Mouse (Mus musculus): ENCODE data around the gene Lrsam1. TPM values are rescaled to one million over a fixed set of nuclear protein-coding genes. Genes with fewer than 3 reads are reported as not detected.
A peak's percentile ranks its signal among the peaks of the same experiment; 100 is the strongest.

Lrsam1 gene
- total and polyA plus RNA-seq, 2 experiments from 2014 or later: 25.3 to 37.3 TPM

DNA sequence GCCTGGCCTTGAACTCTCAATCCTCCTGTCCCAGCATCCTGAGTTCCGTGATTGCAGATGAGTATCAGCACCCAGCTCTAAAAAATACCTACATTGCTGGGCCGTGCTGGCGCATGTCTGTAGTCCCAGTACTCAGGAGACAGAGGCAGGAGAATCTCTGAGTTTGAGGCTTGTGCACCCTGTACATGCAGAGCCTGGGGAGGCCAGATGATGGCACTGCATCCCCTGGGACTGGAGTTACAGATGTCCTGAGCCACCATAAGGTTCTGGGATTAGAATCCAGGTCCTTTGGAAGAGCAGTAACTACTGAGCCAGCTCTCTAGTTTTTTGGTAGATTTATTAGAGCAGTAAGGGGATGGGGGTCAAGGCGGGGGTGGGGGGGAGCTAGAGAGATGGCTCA is 20.9 kb downstream of the Lrsam1 start:
- Histone ChIP-seq H3K4me1 (ENCODE audit: insufficient read depth, low read length) (no peaks in the 10 kb centered on the region), H3K9me3 (ENCODE audit: low read length) (no peaks in the 10 kb centered on the region), H3K27ac (ENCODE audit: low read depth, low read length) (no peak overlapping the region), H3K4me3 (ENCODE audit: low read depth, low read length) (no peak overlapping the region), H3K27me3 (ENCODE audit: insufficient read depth, low read length) (no peaks in the 10 kb centered on the region), H3K9ac (replicated peaks; ENCODE audit: low read length, poor library complexity, severe bottlenecking) (no peak overlapping the region), H3K4me2 (ENCODE audit: low read depth, low read length, poor library complexity, severe bottlenecking) (no peak overlapping the region), H3K36me3 (ENCODE audit: insufficient read depth, low read length) (peaks cover 64% of the 10 kb centered on the region)
- WGBS: 93% methylated on average over 4 of the region's 4 CpGs
- DNase-seq (ENCODE audit: low spot score) (no peak), ATAC-seq (ENCODE audit: low FRiP score) (no peak)
- no peak; the same call in 1 of the 2 replicates for TF ChIP-seq CTCF (IDR thresholded peaks at IDR 0.05)

DNA sequence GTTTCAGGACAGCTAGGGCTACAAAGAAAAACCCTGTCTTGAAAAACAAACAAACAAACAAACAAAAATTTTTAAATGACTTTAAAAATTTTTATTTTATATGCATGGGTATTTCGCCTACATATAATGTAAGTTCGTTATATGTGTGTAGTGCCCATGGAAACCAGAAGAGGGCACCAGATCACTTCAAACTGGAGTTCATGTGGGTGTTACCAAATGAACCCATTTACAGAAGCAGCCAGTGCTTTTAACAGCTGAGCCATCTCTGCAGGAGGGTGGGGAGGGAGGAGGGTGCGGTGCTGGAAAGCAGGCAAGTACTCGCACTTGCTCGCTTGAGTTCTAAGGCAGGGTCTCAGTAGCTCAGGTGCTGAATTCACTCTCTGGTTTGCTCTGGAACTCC is 22.0 kb downstream of the Lrsam1 start:
- ATAC-seq (ENCODE audit: low FRiP score): no peak
- Histone ChIP-seq H3K4me3 (ENCODE audit: low read depth, low read length) (no peak overlapping the region), H3K27me3 (ENCODE audit: insufficient read depth, low read length) (no peaks in the 10 kb centered on the region), H3K4me2 (ENCODE audit: low read depth, low read length, poor library complexity, severe bottlenecking) (no peak overlapping the region), H3K9ac (replicated peaks; ENCODE audit: low read length, poor library complexity, severe bottlenecking) (no peak overlapping the region), H3K36me3 (ENCODE audit: insufficient read depth, low read length) (peaks cover 63% of the 10 kb centered on the region), H3K27ac (ENCODE audit: low read depth, low read length) (no peak overlapping the region), H3K9me3 (ENCODE audit: low read length) (no peaks in the 10 kb centered on the region), H3K4me1 (ENCODE audit: insufficient read depth, low read length) (no peaks in the 10 kb centered on the region)
- WGBS: 76% methylated on average over 5 of the region's 5 CpGs
- TF ChIP-seq CTCF (IDR thresholded peaks at IDR 0.05): peak; percentile 78
- DNase-seq (ENCODE audit: low spot score): peak; percentile 69

DNA sequence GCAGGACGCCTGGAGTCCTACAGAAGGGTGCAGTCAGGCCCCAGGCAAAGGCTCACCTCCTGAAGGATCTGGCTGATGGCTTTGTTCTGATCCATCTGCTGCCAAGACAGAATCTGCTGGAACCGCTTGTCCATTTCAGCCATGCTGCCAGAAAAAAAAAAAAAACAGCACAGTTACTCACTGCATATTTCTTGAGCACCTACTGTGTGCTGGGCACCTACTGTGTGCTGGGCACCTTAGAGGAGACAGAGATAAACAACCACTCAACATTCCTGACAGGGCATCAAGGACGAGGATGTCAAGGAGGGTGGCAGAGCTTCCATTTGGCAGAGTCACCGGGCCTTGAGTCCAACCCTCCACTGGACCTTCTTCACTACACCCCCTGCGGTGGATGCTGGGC is 22.7 kb downstream of the Lrsam1 start:
- no peak for TF ChIP-seq CTCF (IDR thresholded peaks at IDR 0.05)
- no peaks in the 10 kb centered on the region for H3K4me1 ChIP-seq (ENCODE audit: insufficient read depth, low read length)
- no peak overlapping the region for H3K4me3 ChIP-seq (ENCODE audit: low read depth, low read length)
- 89% methylated on average over 5 of the region's 5 CpGs for WGBS
- DNase-seq (ENCODE audit: low spot score) (no peak), ATAC-seq (ENCODE audit: low FRiP score) (no peak)
- no peak overlapping the region for H3K27ac ChIP-seq (ENCODE audit: low read depth, low read length)
- H3K27me3 ChIP-seq (ENCODE audit: insufficient read depth, low read length): no peaks in the 10 kb centered on the region
- no peak overlapping the region for H3K4me2 ChIP-seq (ENCODE audit: low read depth, low read length, poor library complexity, severe bottlenecking)
- no peaks in the 10 kb centered on the region for H3K9me3 ChIP-seq (ENCODE audit: low read length)
- H3K36me3 ChIP-seq (ENCODE audit: insufficient read depth, low read length): peaks cover 67% of the 10 kb centered on the region
- no peak overlapping the region for H3K9ac ChIP-seq (replicated peaks; ENCODE audit: low read length, poor library complexity, severe bottlenecking)

DNA sequence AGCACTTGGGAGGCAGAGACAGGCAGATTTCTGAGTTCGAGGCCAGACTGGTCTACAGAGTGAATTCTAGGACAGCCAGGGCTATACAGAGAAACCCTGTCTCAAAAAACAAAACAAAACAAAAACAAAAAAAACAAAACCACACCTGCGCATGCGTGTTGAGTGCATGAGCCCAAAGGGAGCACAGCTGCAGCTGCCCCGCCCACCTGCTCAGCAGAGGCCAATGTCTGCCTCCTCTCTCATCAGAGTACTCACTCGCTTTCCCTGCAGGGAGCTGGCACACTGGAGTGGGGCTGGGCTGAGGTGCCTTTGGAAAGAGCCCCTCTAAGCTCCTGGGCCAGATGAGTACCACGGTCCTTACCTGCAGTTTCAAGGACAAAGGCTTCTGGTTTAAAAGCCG is 29.7 kb downstream of the Lrsam1 start:
- Histone ChIP-seq H3K4me2 (ENCODE audit: low read depth, low read length, poor library complexity, severe bottlenecking) (no peak overlapping the region), H3K27ac (ENCODE audit: low read depth, low read length) (no peak overlapping the region), H3K9ac (replicated peaks; ENCODE audit: low read length, poor library complexity, severe bottlenecking) (no peak overlapping the region), H3K27me3 (ENCODE audit: insufficient read depth, low read length) (no peaks in the 10 kb centered on the region), H3K36me3 (ENCODE audit: insufficient read depth, low read length) (peaks cover 67% of the 10 kb centered on the region), H3K9me3 (ENCODE audit: low read length) (no peaks in the 10 kb centered on the region), H3K4me3 (ENCODE audit: low read depth, low read length) (no peak overlapping the region), H3K4me1 (ENCODE audit: insufficient read depth, low read length) (no peaks in the 10 kb centered on the region)
- ATAC-seq (ENCODE audit: low FRiP score) (no peak), DNase-seq (ENCODE audit: low spot score) (no peak)
- WGBS: 79% methylated on average over 7 of the region's 7 CpGs
- TF ChIP-seq CTCF (IDR thresholded peaks at IDR 0.05): no peak

DNA sequence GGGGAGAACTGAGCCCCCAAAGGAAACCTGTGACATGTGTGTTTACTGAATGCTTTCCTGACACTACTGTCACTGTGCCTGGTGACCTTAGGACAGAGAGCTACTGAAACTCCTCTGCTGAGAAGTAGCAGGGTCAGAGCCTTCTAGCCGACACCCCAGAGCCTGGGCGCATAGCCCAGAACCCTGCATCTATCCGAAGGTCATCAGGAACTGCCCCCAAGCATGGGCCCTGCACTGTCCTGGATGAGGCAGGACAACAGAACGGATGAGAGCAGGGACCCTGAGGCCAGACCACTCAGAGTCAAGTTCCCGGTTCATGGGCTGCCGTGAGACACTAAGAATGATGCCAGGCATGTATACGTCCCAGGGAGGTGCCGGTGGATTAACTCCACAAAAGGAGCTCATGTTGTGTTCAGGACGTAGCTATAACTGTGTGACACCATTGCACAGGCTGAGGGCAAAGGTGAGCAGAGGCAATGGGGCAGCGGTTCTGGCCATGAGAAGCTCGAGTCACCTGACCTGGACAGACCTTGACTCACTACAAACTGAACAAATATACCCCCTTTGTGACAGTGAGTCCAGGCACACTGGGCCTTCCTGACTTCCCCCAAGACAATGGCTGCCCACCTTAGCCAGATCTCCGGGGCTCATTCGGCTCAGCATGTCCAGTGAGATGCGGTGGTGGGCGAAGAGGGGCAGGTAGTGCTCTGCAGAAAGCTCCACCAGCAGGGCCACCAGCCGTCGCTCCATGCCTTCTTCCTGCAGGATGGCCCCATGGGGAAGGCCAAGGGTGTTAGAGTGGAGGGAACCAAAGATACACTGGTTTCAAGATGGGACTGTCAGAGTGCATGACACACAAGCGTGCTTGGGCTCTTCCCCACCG is 32.2 kb downstream of the Lrsam1 start:
- no peak overlapping the region for H3K4me3 ChIP-seq (ENCODE audit: low read depth, low read length)
- no peak overlapping the region for H3K4me2 ChIP-seq (ENCODE audit: low read depth, low read length, poor library complexity, severe bottlenecking)
- DNase-seq (ENCODE audit: low spot score) (no peak), ATAC-seq (ENCODE audit: low FRiP score) (no peak)
- H3K4me1 ChIP-seq (ENCODE audit: insufficient read depth, low read length): no peaks in the 10 kb centered on the region
- H3K9ac ChIP-seq (replicated peaks; ENCODE audit: low read length, poor library complexity, severe bottlenecking): no peak overlapping the region
- no peak overlapping the region for H3K27ac ChIP-seq (ENCODE audit: low read depth, low read length)
- H3K36me3 ChIP-seq (ENCODE audit: insufficient read depth, low read length): peaks cover 54% of the 10 kb centered on the region
- no peak for TF ChIP-seq CTCF (IDR thresholded peaks at IDR 0.05)
- 89% methylated on average over 19 of the region's 19 CpGs for WGBS
- no peaks in the 10 kb centered on the region for H3K27me3 ChIP-seq (ENCODE audit: insufficient read depth, low read length)
- no peaks in the 10 kb centered on the region for H3K9me3 ChIP-seq (ENCODE audit: low read length)

DNA sequence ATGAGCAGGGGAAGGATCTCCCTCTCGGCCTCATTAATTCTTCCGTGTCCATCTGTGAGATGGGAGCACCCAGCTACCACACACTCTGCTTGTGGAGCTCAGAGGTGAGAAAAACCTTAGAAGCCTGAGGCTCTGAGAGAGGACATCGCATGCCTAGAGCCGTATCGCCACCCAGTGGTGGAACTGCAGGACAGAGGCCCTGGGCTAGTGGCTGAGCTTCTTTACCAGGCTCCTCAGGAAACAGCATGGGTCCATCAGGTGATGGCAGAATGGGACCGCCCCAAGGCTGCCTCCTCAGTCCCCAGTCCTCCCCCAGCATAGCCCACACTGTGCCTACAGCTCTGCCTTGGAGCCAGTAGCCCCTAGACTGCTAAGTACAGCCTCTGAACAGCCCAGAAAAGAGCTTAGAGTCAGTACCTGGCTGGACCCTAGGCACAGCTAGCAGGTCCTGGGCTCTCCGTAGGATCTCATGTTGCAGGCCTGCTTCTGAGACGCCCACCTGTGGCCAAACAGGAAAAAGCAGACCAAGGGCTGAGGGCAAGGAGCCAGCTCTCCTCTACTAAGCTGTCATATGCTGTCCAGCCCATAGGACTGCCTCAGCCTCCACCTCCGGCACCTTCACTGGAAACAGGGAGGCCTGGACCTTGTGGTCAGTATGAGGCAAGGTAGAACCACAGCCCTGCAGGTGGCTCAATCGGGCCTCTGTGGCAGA is 33.0 kb downstream of the Lrsam1 start:
- Histone ChIP-seq H3K9ac (replicated peaks; ENCODE audit: low read length, poor library complexity, severe bottlenecking) (no peak overlapping the region), H3K4me3 (ENCODE audit: low read depth, low read length) (no peak overlapping the region), H3K9me3 (ENCODE audit: low read length) (no peaks in the 10 kb centered on the region), H3K4me2 (ENCODE audit: low read depth, low read length, poor library complexity, severe bottlenecking) (no peak overlapping the region), H3K36me3 (ENCODE audit: insufficient read depth, low read length) (peaks cover 53% of the 10 kb centered on the region), H3K27me3 (ENCODE audit: insufficient read depth, low read length) (no peaks in the 10 kb centered on the region), H3K4me1 (ENCODE audit: insufficient read depth, low read length) (no peaks in the 10 kb centered on the region), H3K27ac (ENCODE audit: low read depth, low read length) (no peak overlapping the region)
- DNase-seq (ENCODE audit: low spot score): peak; percentile 82
- ATAC-seq (ENCODE audit: low FRiP score): peak; percentile 53
- WGBS: 35% methylated on average over 10 of the region's 10 CpGs
- peak; percentile 83 for TF ChIP-seq CTCF (IDR thresholded peaks at IDR 0.05)
